Mouse (Mus musculus) adrenal gland, adult 2 months (tissue): Measurements from ENCODE around the gene Bbx. TPM values are rescaled to one million over a fixed set of nuclear protein-coding genes. Genes with fewer than 3 reads are reported as not detected.
A peak's percentile ranks its signal among the peaks of the same experiment; 100 is the strongest.

Experiments used
- DNase-seq: peaks from one replicate; pipeline ENCODE4 v3.0.0; 2021
- polyA plus RNA-seq: library from polyadenylated mRNA; depleted of rRNA; stranded (reverse); fragments of >200 nt; gene quantifications from 2 replicates; pipeline ENCODE4 v1.2.3, GENCODE M21; 2012
- total RNA-seq, 2 experiments: library from RNA; stranded (reverse); gene quantifications; 2 replicates each; pipeline ENCODE4 v1.2.3; 2021

The Bbx gene
- total and polyA plus RNA-seq, 3 experiments: 8.4 to 34.3 (median 33.1) TPM

GRCm38 (mm10) chr16:50230624-50231023, 201.6 kb downstream of the Bbx start:
- no peak for DNase-seq

GRCm38 (mm10) chr16:50228833-50229232, 203.4 kb downstream of the Bbx start:
- DNase-seq: no peak

- DNase-seq: no peak
Observed at GRCm38 (mm10) chr16:50226274-50226673, 205.9 kb downstream of the Bbx start.

- no peak for DNase-seq
Observed at GRCm38 (mm10) chr16:50224946-50225345, 207.2 kb downstream of the Bbx start.

- DNase-seq: peak; percentile 10
Observed at GRCm38 (mm10) chr16:50220734-50221501, 211.3 kb downstream of the Bbx start.

- no peak for DNase-seq
Observed at GRCm38 (mm10) chr16:50217084-50217483, 215.1 kb downstream of the Bbx start.

GRCm38 (mm10) chr16:50211727-50212126, 220.5 kb downstream of the Bbx start:
- peak; percentile 48 for DNase-seq

GRCm38 (mm10) chr16:50211231-50211630, 221.0 kb downstream of the Bbx start:
- no peak for DNase-seq

GRCm38 (mm10) chr16:50210742-50211141, 221.4 kb downstream of the Bbx start:
- no peak for DNase-seq

GRCm38 (mm10) chr16:50204944-50205343, 227.2 kb downstream of the Bbx start:
- no peak for DNase-seq

- peak; percentile 29 for DNase-seq
Observed at GRCm38 (mm10) chr16:50201546-50202151, 230.5 kb downstream of the Bbx start.

- DNase-seq: no peak
Observed at GRCm38 (mm10) chr16:50200214-50200613, 232.0 kb downstream of the Bbx start.

GRCm38 (mm10) chr16:50196118-50196517, 236.1 kb downstream of the Bbx start:
- no peak for DNase-seq

- no peak for DNase-seq
Observed at GRCm38 (mm10) chr16:50192626-50193025, 239.6 kb downstream of the Bbx start.

- DNase-seq: no peak
Observed at GRCm38 (mm10) chr16:50189108-50189507, 243.1 kb downstream of the Bbx start.

- DNase-seq: no peak
Observed at GRCm38 (mm10) chr16:50186604-50187003, 245.6 kb downstream of the Bbx start.

- DNase-seq: peak; percentile 78
Observed at GRCm38 (mm10) chr16:50185041-50185440, 247.1 kb downstream of the Bbx start.

GRCm38 (mm10) chr16:50182988-50183387, 249.2 kb downstream of the Bbx start:
- no peak for DNase-seq

GRCm38 (mm10) chr16:50182561-50182960, 249.6 kb downstream of the Bbx start:
- no peak for DNase-seq

- no peak for DNase-seq
Observed at GRCm38 (mm10) chr16:50172760-50173159, 259.4 kb downstream of the Bbx start.

- no peak for DNase-seq
Observed at GRCm38 (mm10) chr16:50170812-50171211, 261.4 kb downstream of the Bbx start.

GRCm38 (mm10) chr16:50167983-50168299, 264.2 kb downstream of the Bbx start:
- DNase-seq: no peak

- DNase-seq: no peak
Observed at GRCm38 (mm10) chr16:50167231-50167982, 264.8 kb downstream of the Bbx start.
